Mouse (Mus musculus): Measurements from ENCODE around the gene Atp5b.

GRCm38 (mm10) chr10:128053001-128053400 lies 30.1 kb upstream of the Atp5b start:
- TF ChIP-seq POLR2A (IDR thresholded peaks at IDR 0.05; ENCODE audit: borderline replicate concordance, control insufficient read depth, low read depth, low read length) (no peak), CTCF (IDR thresholded peaks at IDR 0.05; ENCODE audit: control insufficient read depth, insufficient read depth, low read length) (no peak)
